Mouse (Mus musculus): ENCODE data around the gene Lat2. TPM values are rescaled to one million over a fixed set of nuclear protein-coding genes. Genes with fewer than 3 reads are reported as not detected.

The Lat2 gene
- polyA plus RNA-seq, 1 experiment, result not detected

- no peak for TF ChIP-seq GATA1 (IDR thresholded peaks at IDR 0.05; ENCODE audit: low read length)
These were observed 5.6 kb upstream of the Lat2 start for GRCm38 (mm10) chr5:134620457-134620856.

GRCm38 (mm10) chr5:134617071-134617470 lies 2.2 kb upstream of the Lat2 start:
- no peak for TF ChIP-seq GATA1 (IDR thresholded peaks at IDR 0.05; ENCODE audit: low read length)

- TF ChIP-seq GATA1 (IDR thresholded peaks at IDR 0.05; ENCODE audit: low read length), result no peak
These were observed 955 bp upstream of the Lat2 start for GRCm38 (mm10) chr5:134615780-134616179.

- no peak for TF ChIP-seq GATA1 (IDR thresholded peaks at IDR 0.05; ENCODE audit: low read length)
These were observed 555 bp upstream of the Lat2 start for GRCm38 (mm10) chr5:134615380-134615779.

GRCm38 (mm10) chr5:134614296-134614695 lies 529 bp downstream of the Lat2 start:
- TF ChIP-seq GATA1 (IDR thresholded peaks at IDR 0.05; ENCODE audit: low read length), result no peak

- no peak for TF ChIP-seq GATA1 (IDR thresholded peaks at IDR 0.05; ENCODE audit: low read length)
These were observed 1.1 kb downstream of the Lat2 start for GRCm38 (mm10) chr5:134613727-134614126.

GRCm38 (mm10) chr5:134611810-134612521 lies 2.9 kb downstream of the Lat2 start:
- TF ChIP-seq GATA1 (IDR thresholded peaks at IDR 0.05; ENCODE audit: low read length), result no peak

- TF ChIP-seq GATA1 (IDR thresholded peaks at IDR 0.05; ENCODE audit: low read length), result no peak
These were observed 4.7 kb downstream of the Lat2 start for GRCm38 (mm10) chr5:134609916-134610643.

GRCm38 (mm10) chr5:134607121-134607520 lies 7.7 kb downstream of the Lat2 start:
- TF ChIP-seq GATA1 (IDR thresholded peaks at IDR 0.05; ENCODE audit: low read length), result no peak

GRCm38 (mm10) chr5:134606314-134606713 lies 8.5 kb downstream of the Lat2 start:
- TF ChIP-seq GATA1 (IDR thresholded peaks at IDR 0.05; ENCODE audit: low read length), result no peak

GRCm38 (mm10) chr5:134604376-134604775 lies 10.4 kb downstream of the Lat2 start:
- TF ChIP-seq GATA1 (IDR thresholded peaks at IDR 0.05; ENCODE audit: low read length), result no peak

- TF ChIP-seq GATA1 (IDR thresholded peaks at IDR 0.05; ENCODE audit: low read length), result no peak
These were observed 17.1 kb downstream of the Lat2 start for GRCm38 (mm10) chr5:134597711-134598110.

- no peak for TF ChIP-seq GATA1 (IDR thresholded peaks at IDR 0.05; ENCODE audit: low read length)
These were observed 21.7 kb downstream of the Lat2 start for GRCm38 (mm10) chr5:134593093-134593492.

GRCm38 (mm10) chr5:134592026-134592581 lies 22.7 kb downstream of the Lat2 start:
- TF ChIP-seq GATA1 (IDR thresholded peaks at IDR 0.05; ENCODE audit: low read length), result no peak

GRCm38 (mm10) chr5:134589900-134590299 lies 24.9 kb downstream of the Lat2 start:
- TF ChIP-seq GATA1 (IDR thresholded peaks at IDR 0.05; ENCODE audit: low read length), result no peak

GRCm38 (mm10) chr5:134584798-134585197 lies 30.0 kb downstream of the Lat2 start:
- peak; percentile 89 for TF ChIP-seq GATA1 (IDR thresholded peaks at IDR 0.05; ENCODE audit: low read length)

- peak; percentile 14 for TF ChIP-seq GATA1 (IDR thresholded peaks at IDR 0.05; ENCODE audit: low read length)
These were observed 31.0 kb downstream of the Lat2 start for GRCm38 (mm10) chr5:134583884-134584213.
